Mouse (Mus musculus): Measurements from ENCODE around the gene Mrpl10. TPM values are rescaled to one million over a fixed set of nuclear protein-coding genes. Genes with fewer than 3 reads are reported as not detected.
A peak's percentile ranks its signal among the peaks of the same experiment; 100 is the strongest.

The Mrpl10 gene
- total and polyA plus RNA-seq, 2 experiments from 2014 or later: 67.3 to 77.7 TPM

GRCm38 (mm10) chr11:96996773-96997379, 44.5 kb upstream of the Mrpl10 start:
- no peak for DNase-seq (ENCODE audit: low spot score)
- 16% methylated on average over 17 of the region's 17 CpGs for WGBS
- Histone ChIP-seq H3K4me3 (ENCODE audit: low read depth, low read length) (peak overlapping the region; percentile 28), H3K9me3 (replicated peaks; ENCODE audit: control insufficient read depth, low read length) (no peaks in the 10 kb centered on the region), H3K36me3 (replicated peaks; ENCODE audit: control insufficient read depth, insufficient read depth, low read length) (no peaks in the 10 kb centered on the region), H3K4me2 (ENCODE audit: low read depth, low read length) (peak overlapping the region; percentile 55), H3K27me3 (ENCODE audit: control insufficient read depth, insufficient read depth, low read length) (peaks cover 80% of the 10 kb centered on the region), H3K4me1 (ENCODE audit: control insufficient read depth, insufficient read depth) (no peaks in the 10 kb centered on the region), H3K9ac (replicated peaks; ENCODE audit: low read depth, low read length) (peak overlapping the region; percentile 10; the same call in 1 of the 2 replicates), H3K27ac (ENCODE audit: low read depth) (no peak overlapping the region)
- no peak for ATAC-seq (ENCODE audit: insufficient read depth, low read depth)
- TF ChIP-seq CTCF (IDR thresholded peaks at IDR 0.05; ENCODE audit: low read depth): no peak
- TF ChIP-seq EP300 (IDR thresholded peaks at IDR 0.05; ENCODE audit: low read depth): no peak

- TF ChIP-seq EP300 (IDR thresholded peaks at IDR 0.05; ENCODE audit: low read depth) (no peak), CTCF (IDR thresholded peaks at IDR 0.05; ENCODE audit: low read depth) (no peak)
- peak overlapping the region; percentile 28 for H3K4me3 ChIP-seq (ENCODE audit: low read depth, low read length)
- no peaks in the 10 kb centered on the region for H3K9me3 ChIP-seq (replicated peaks; ENCODE audit: control insufficient read depth, low read length)
- H3K9ac ChIP-seq (replicated peaks; ENCODE audit: low read depth, low read length): peak overlapping the region; percentile 10; the same call in 1 of the 2 replicates
- peaks cover 79% of the 10 kb centered on the region for H3K27me3 ChIP-seq (ENCODE audit: control insufficient read depth, insufficient read depth, low read length)
- DNase-seq (ENCODE audit: low spot score): no peak
- WGBS: 11% methylated on average over 28 of the region's 30 CpGs
- no peak overlapping the region for H3K27ac ChIP-seq (ENCODE audit: low read depth)
- peak overlapping the region; percentile 55 for H3K4me2 ChIP-seq (ENCODE audit: low read depth, low read length)
- no peaks in the 10 kb centered on the region for H3K36me3 ChIP-seq (replicated peaks; ENCODE audit: control insufficient read depth, insufficient read depth, low read length)
- H3K4me1 ChIP-seq (ENCODE audit: control insufficient read depth, insufficient read depth): no peaks in the 10 kb centered on the region
- no peak for ATAC-seq (ENCODE audit: insufficient read depth, low read depth)
Measured at GRCm38 (mm10) chr11:96997380-96997956, 43.9 kb upstream of the Mrpl10 start.

- ATAC-seq (ENCODE audit: insufficient read depth, low read depth): no peak
- TF ChIP-seq CTCF (IDR thresholded peaks at IDR 0.05; ENCODE audit: low read depth): no peak
- TF ChIP-seq EP300 (IDR thresholded peaks at IDR 0.05; ENCODE audit: low read depth): no peak
- H3K27me3 ChIP-seq (ENCODE audit: control insufficient read depth, insufficient read depth, low read length): peaks cover 70% of the 10 kb centered on the region
Measured at GRCm38 (mm10) chr11:97003170-97003569, 38.2 kb upstream of the Mrpl10 start.

GRCm38 (mm10) chr11:97007093-97007794, 34.1 kb upstream of the Mrpl10 start:
- ATAC-seq (ENCODE audit: insufficient read depth, low read depth): no peak
- Histone ChIP-seq H3K27me3 (ENCODE audit: control insufficient read depth, insufficient read depth, low read length) (peaks cover 69% of the 10 kb centered on the region), H3K9ac (replicated peaks; ENCODE audit: low read depth, low read length) (no peak overlapping the region), H3K36me3 (replicated peaks; ENCODE audit: control insufficient read depth, insufficient read depth, low read length) (no peaks in the 10 kb centered on the region), H3K9me3 (replicated peaks; ENCODE audit: control insufficient read depth, low read length) (no peaks in the 10 kb centered on the region), H3K4me3 (ENCODE audit: low read depth, low read length) (no peak overlapping the region), H3K27ac (ENCODE audit: low read depth) (no peak overlapping the region), H3K4me1 (ENCODE audit: control insufficient read depth, insufficient read depth) (no peaks in the 10 kb centered on the region), H3K4me2 (ENCODE audit: low read depth, low read length) (no peak overlapping the region)
- WGBS: 48% methylated on average over 9 of the region's 9 CpGs
- DNase-seq (ENCODE audit: low spot score): no peak
- TF ChIP-seq CTCF (IDR thresholded peaks at IDR 0.05; ENCODE audit: low read depth) (no peak), EP300 (IDR thresholded peaks at IDR 0.05; ENCODE audit: low read depth) (no peak)

More at GRCm38 (mm10) chr11:97003170-97003569, 38.2 kb upstream of the Mrpl10 start:
- Histone ChIP-seq H3K27ac (ENCODE audit: low read depth) (no peak overlapping the region), H3K9ac (replicated peaks; ENCODE audit: low read depth, low read length) (no peak overlapping the region), H3K4me1 (ENCODE audit: control insufficient read depth, insufficient read depth) (no peaks in the 10 kb centered on the region), H3K9me3 (replicated peaks; ENCODE audit: control insufficient read depth, low read length) (no peaks in the 10 kb centered on the region), H3K4me2 (ENCODE audit: low read depth, low read length) (no peak overlapping the region), H3K4me3 (ENCODE audit: low read depth, low read length) (no peak overlapping the region), H3K36me3 (replicated peaks; ENCODE audit: control insufficient read depth, insufficient read depth, low read length) (no peaks in the 10 kb centered on the region)
- no peak for DNase-seq (ENCODE audit: low spot score)
- WGBS: 44% methylated on average over 5 of the region's 5 CpGs

- H3K9me3 ChIP-seq (replicated peaks; ENCODE audit: control insufficient read depth, low read length): no peaks in the 10 kb centered on the region
- no peaks in the 10 kb centered on the region for H3K4me1 ChIP-seq (ENCODE audit: control insufficient read depth, insufficient read depth)
- H3K9ac ChIP-seq (replicated peaks; ENCODE audit: low read depth, low read length): no peak overlapping the region
- ATAC-seq (ENCODE audit: insufficient read depth, low read depth) (no peak), DNase-seq (ENCODE audit: low spot score) (no peak)
- no peaks in the 10 kb centered on the region for H3K36me3 ChIP-seq (replicated peaks; ENCODE audit: control insufficient read depth, insufficient read depth, low read length)
- H3K4me3 ChIP-seq (ENCODE audit: low read depth, low read length): no peak overlapping the region
- H3K27me3 ChIP-seq (ENCODE audit: control insufficient read depth, insufficient read depth, low read length): peaks cover 66% of the 10 kb centered on the region
- H3K27ac ChIP-seq (ENCODE audit: low read depth): no peak overlapping the region
- no peak overlapping the region for H3K4me2 ChIP-seq (ENCODE audit: low read depth, low read length)
- 25% methylated on average over 8 of the region's 8 CpGs for WGBS
- TF ChIP-seq CTCF (IDR thresholded peaks at IDR 0.05; ENCODE audit: low read depth) (no peak), EP300 (IDR thresholded peaks at IDR 0.05; ENCODE audit: low read depth) (no peak)
Measured at GRCm38 (mm10) chr11:97009198-97009790, 32.1 kb upstream of the Mrpl10 start.
